In genomic region chr10:81410350-81410749, GRCm38 (mm10) we compare ENCODE assay signal across 9 mouse cellular contexts. TPM values are rescaled to one million over a fixed set of nuclear protein-coding genes. Genes with fewer than 3 reads are reported as not detected.
DNase-seq lines count a peak whose midpoint lies in the region; ATAC-seq and TF ChIP-seq lines count a peak whose summit lies in the region.
"Had no signal": no experiment of that assay in that cellular context is flagged by ENCODE, and none has a peak within 500 bp of the region (broad histone marks: within the 10 kb centered on the region; RNA-seq: fewer than 3 reads in every experiment).

No protein-coding gene starts in this region.

- 0 out of 2 replicates have a peak overlapping the region, but pooled peaks have one; percentile 8 for H3K4me2 ChIP-seq in limb, embryonic 12.5 days

- peak overlapping the region; percentile 40; the same call in 1 of the 2 replicates for H3K27ac ChIP-seq in spleen, adult 2 months (ENCODE audit: insufficient read depth, low read length)
- peak overlapping the region; percentile 80 for H3K27ac ChIP-seq in limb, embryonic 12.5 days

- H3K4me3 ChIP-seq in spleen, adult 2 months (ENCODE audit: extremely low read depth, insufficient read depth, insufficient read length), result no peak overlapping the region
- no peak overlapping the region for H3K4me3 ChIP-seq in limb, embryonic 12.5 days (replicated peaks)
- H3K4me3 ChIP-seq: erythroblast, embryonic 14.5 days had no signal

- TF ChIP-seq POLR2A in spleen, adult 2 months (IDR thresholded peaks at IDR 0.05; ENCODE audit: low read depth, low read length), result no peak

- no peaks in the 10 kb centered on the region for H3K9me3 ChIP-seq in limb, embryonic 12.5 days

- WGBS in spleen, adult 2 months, result 43% methylated on average over 4 of the region's 4 CpGs
- 65% methylated on average over 4 of the region's 4 CpGs for WGBS in limb, embryonic 12.5 days

- no peaks in the 10 kb centered on the region for H3K27me3 ChIP-seq in spleen, adult 2 months (ENCODE audit: control insufficient read depth, insufficient read depth, low read length)
- H3K27me3 ChIP-seq in limb, embryonic 12.5 days, result peaks cover 34% of the 10 kb centered on the region

- peak; percentile 15 for DNase-seq in gastrocnemius, adult 18-20 months (ENCODE audit: low spot score)
- DNase-seq in gastrocnemius, postnatal 25 days, result no peak
- no peak for DNase-seq in spleen, adult 2 months (ENCODE audit: low read depth in 1 of 2, low spot score in 2 of 2)
- DNase-seq in spleen, postnatal 4 days (ENCODE audit: low spot score in 2 of 2), result no peak
- no peak for DNase-seq in urinary bladder, adult 18-20 months (ENCODE audit: low spot score in 2 of 2)
- DNase-seq in adrenal gland, adult 8-10 months, result no peak

- H3K4me1 ChIP-seq in spleen, adult 2 months (ENCODE audit: control insufficient read depth, insufficient read depth, insufficient read length), result peaks cover 23% of the 10 kb centered on the region; the same call in 1 of the 2 replicates
- peaks cover 93% of the 10 kb centered on the region for H3K4me1 ChIP-seq in limb, embryonic 12.5 days (replicated peaks)

- peaks cover 3% of the 10 kb centered on the region; the same call in 1 of the 2 replicates for H3K36me3 ChIP-seq in spleen, adult 2 months (ENCODE audit: control insufficient read depth, insufficient read depth, low read length)
- peaks cover 36% of the 10 kb centered on the region for H3K36me3 ChIP-seq in limb, embryonic 12.5 days

- H3K9ac ChIP-seq in limb, embryonic 12.5 days (replicated peaks), result no peak overlapping the region

- ATAC-seq in limb, embryonic 12.5 days (ENCODE audit: insufficient number of reproducible peaks, insufficient read depth, low FRiP score, low TSS enrichment, low read depth), result no peak
- ATAC-seq in megakaryocyte progenitor cell, adult 5-6 weeks (replicated peaks; ENCODE audit: poor library complexity), result no peak

- no peak for TF ChIP-seq CTCF in spleen, adult 2 months (IDR thresholded peaks at IDR 0.05; ENCODE audit: extremely low read depth, insufficient read depth, insufficient read length, insufficient replicate concordance)

RNA-seq across cellular contexts. Expression of gene Smim24, which starts 17.5 kb away (rescaled TPM):
- total RNA-seq in gastrocnemius, adult 18-20 months (2021), result not detected
- under 1 TPM in 1 of 2 experiments, not detected in 1; 0.67 TPM for total RNA-seq in gastrocnemius, postnatal 25 days (2021)
- polyA plus RNA-seq in spleen, adult 2 months (2012; rRNA removed), result 18.3 and 22.9 TPM in 2 replicates
- 2.9 and 3.0 TPM in 2 replicates for polyA plus RNA-seq in limb, embryonic 12.5 days (2016; fragmentation: Nextera tagmentation; extraction: Ambion mirVana)
- total RNA-seq in adrenal gland, adult 8-10 months (2022), result 1 to 10 TPM in 2 of 4 experiments, under 1 TPM in 2; 0.78 to 2.0 (median 0.96) TPM
- 31.0 and 31.4 TPM in 2 replicates for total RNA-seq in megakaryocyte progenitor cell, adult 5-6 weeks (2015)
- 7.5 and 17.1 TPM in 2 replicates for total RNA-seq in megakaryocyte progenitor cell, adult 5-6 weeks (2017)
- polyA plus RNA-seq: erythroblast, embryonic 14.5 days had no signal

RNA-seq across cellular contexts. Expression of gene Gm48552, which starts 21.5 kb away (rescaled TPM):
- under 1 TPM in 1 of 2 experiments, not detected in 1; 0.34 TPM for total RNA-seq in gastrocnemius, adult 18-20 months (2021)
- total RNA-seq in gastrocnemius, postnatal 25 days (2021), result under 1 TPM in 1 of 2 experiments, not detected in 1; 0.59 TPM
- polyA plus RNA-seq in spleen, adult 2 months (2012; rRNA removed), result 2.9 and 6.4 TPM in 2 replicates
- polyA plus RNA-seq in limb, embryonic 12.5 days (2016; fragmentation: Nextera tagmentation; extraction: Ambion mirVana), result 1.1 and 3.1 TPM in 2 replicates
- 1 to 10 TPM; 2.0 to 4.2 (median 2.6) TPM for total RNA-seq in adrenal gland, adult 8-10 months (2022)
- total RNA-seq in megakaryocyte progenitor cell, adult 5-6 weeks (2015), result not detected in 2 replicates
- 0.46 TPM in 1 of 2 replicates, not detected in the other for total RNA-seq in megakaryocyte progenitor cell, adult 5-6 weeks (2017)

RNA-seq across cellular contexts. Expression of gene Gm48551, which starts 26.1 kb away (rescaled TPM):
- under 1 TPM; 0.57 to 0.97 TPM for total RNA-seq in gastrocnemius, adult 18-20 months (2021)
- 1 to 10 TPM in 1 of 2 experiments, under 1 TPM in 1; 0.78 to 1.0 TPM for total RNA-seq in gastrocnemius, postnatal 25 days (2021)
- polyA plus RNA-seq in spleen, adult 2 months (2012; rRNA removed), result 2.3 and 2.9 TPM in 2 replicates
- 3.3 and 3.8 TPM in 2 replicates for polyA plus RNA-seq in limb, embryonic 12.5 days (2016; fragmentation: Nextera tagmentation; extraction: Ambion mirVana)
- 1 to 10 TPM in 2 of 4 experiments, under 1 TPM in 2; 0.65 to 2.9 (median 1.0) TPM for total RNA-seq in adrenal gland, adult 8-10 months (2022)
- total RNA-seq in megakaryocyte progenitor cell, adult 5-6 weeks (2015), result 2.6 and 3.0 TPM in 2 replicates
- total RNA-seq in megakaryocyte progenitor cell, adult 5-6 weeks (2017), result 0.62 and 1.7 TPM in 2 replicates

RNA-seq across cellular contexts. Expression of gene Dohh, which starts 26.1 kb away (rescaled TPM):
- total RNA-seq in gastrocnemius, adult 18-20 months (2021), result 10 to 100 TPM; 41.1 to 44.1 TPM
- 10 to 100 TPM; 41.1 to 41.2 TPM for total RNA-seq in gastrocnemius, postnatal 25 days (2021)
- polyA plus RNA-seq in spleen, adult 2 months (2012; rRNA removed), result 47.9 and 71.7 TPM in 2 replicates
- polyA plus RNA-seq in limb, embryonic 12.5 days (2016; fragmentation: Nextera tagmentation; extraction: Ambion mirVana), result 71.9 and 74.6 TPM in 2 replicates
- total RNA-seq in adrenal gland, adult 8-10 months (2022), result 10 to 100 TPM; 49.8 to 60.2 (median 55.0) TPM
- total RNA-seq in megakaryocyte progenitor cell, adult 5-6 weeks (2015), result 9.3 and 13.7 TPM in 2 replicates
- 36.5 and 52.5 TPM in 2 replicates for total RNA-seq in megakaryocyte progenitor cell, adult 5-6 weeks (2017)

RNA-seq across cellular contexts. Expression of gene Fzr1, which starts 32.0 kb away (rescaled TPM):
- total RNA-seq in gastrocnemius, adult 18-20 months (2021), result 10 to 100 TPM; 15.3 to 15.4 TPM
- total RNA-seq in gastrocnemius, postnatal 25 days (2021), result 10 to 100 TPM; 13.5 to 14.0 TPM
- polyA plus RNA-seq in spleen, adult 2 months (2012; rRNA removed), result 127 and 128 TPM in 2 replicates
- polyA plus RNA-seq in limb, embryonic 12.5 days (2016; fragmentation: Nextera tagmentation; extraction: Ambion mirVana), result 136 and 137 TPM in 2 replicates
- total RNA-seq in adrenal gland, adult 8-10 months (2022), result 10 to 100 TPM; 47.1 to 52.7 (median 49.9) TPM
- total RNA-seq in megakaryocyte progenitor cell, adult 5-6 weeks (2015), result 17.1 and 21.7 TPM in 2 replicates
- total RNA-seq in megakaryocyte progenitor cell, adult 5-6 weeks (2017), result 17.3 and 17.8 TPM in 2 replicates
